Mouse (Mus musculus) kidney, postnatal 25 days (tissue): Measurements from ENCODE around the gene Taf3.

Experiments used
- DNase-seq, 2 experiments: peaks; one replicate each; pipeline ENCODE4 v3.0.0; 2021; ENCODE audit warnings: mixed read lengths in 2 of 2

Gene Taf3

GRCm38 (mm10) chr2:9875220-9875619 lies 173.2 kb downstream of the Taf3 start:
- DNase-seq, result no peak

GRCm38 (mm10) chr2:9874467-9875219 lies 173.8 kb downstream of the Taf3 start:
- DNase-seq, result peak in 1 of 2 experiments; percentile 37

DNA sequence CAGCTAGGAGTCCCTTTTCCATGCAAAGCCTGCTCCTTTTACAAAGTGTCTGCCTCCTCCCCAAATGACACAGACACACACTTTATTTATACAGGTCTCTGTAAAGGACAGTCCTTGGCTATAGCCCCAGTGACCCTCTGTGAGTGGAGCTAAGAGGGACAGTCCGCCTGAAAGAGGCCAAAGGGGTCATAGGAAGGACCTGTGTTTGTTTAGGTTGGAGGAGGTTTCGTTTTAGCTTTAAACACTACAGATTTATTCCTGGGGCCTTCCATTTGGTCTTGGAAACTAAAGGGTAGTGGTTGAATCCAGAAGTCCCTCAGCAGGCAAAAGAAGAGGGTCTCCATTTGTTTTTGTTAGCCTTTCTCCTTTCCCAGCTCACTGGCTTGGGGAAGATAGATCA lies 174.6 kb downstream of the Taf3 start:
- DNase-seq, result no peak

- DNase-seq, result no peak
Observed at GRCm38 (mm10) chr2:9872682-9873081, 175.7 kb downstream of the Taf3 start.

- DNase-seq, result no peak
Observed at GRCm38 (mm10) chr2:9871798-9872197, 176.6 kb downstream of the Taf3 start.

DNA sequence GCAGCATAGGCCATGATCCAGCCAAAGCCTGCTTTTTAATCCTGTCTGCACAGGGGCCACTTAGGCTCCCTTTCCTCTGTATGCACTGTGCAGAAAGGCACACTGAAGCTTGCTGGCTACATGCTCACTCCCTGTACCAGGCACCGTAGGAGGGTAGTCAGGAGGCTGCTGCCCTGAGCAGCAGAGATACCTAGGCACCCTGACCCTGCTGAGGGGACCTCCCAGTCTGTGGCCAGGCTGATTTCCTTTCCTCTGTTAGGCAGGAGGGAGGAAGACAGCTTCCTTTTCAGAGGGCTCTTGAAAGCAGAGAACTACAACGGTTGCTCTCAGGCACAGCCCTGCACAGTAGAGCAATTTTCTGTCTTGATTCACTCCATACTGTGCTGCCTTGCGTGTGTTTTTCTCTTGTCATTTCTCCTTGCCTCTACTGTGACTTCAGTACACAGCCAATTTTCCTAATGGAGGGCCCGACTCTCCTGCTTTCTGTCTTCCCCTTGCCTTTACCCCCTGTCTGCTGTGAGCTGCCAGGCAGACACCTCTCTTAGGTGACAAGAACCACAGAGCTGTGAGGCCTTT lies 177.2 kb downstream of the Taf3 start:
- no peak for DNase-seq

DNA sequence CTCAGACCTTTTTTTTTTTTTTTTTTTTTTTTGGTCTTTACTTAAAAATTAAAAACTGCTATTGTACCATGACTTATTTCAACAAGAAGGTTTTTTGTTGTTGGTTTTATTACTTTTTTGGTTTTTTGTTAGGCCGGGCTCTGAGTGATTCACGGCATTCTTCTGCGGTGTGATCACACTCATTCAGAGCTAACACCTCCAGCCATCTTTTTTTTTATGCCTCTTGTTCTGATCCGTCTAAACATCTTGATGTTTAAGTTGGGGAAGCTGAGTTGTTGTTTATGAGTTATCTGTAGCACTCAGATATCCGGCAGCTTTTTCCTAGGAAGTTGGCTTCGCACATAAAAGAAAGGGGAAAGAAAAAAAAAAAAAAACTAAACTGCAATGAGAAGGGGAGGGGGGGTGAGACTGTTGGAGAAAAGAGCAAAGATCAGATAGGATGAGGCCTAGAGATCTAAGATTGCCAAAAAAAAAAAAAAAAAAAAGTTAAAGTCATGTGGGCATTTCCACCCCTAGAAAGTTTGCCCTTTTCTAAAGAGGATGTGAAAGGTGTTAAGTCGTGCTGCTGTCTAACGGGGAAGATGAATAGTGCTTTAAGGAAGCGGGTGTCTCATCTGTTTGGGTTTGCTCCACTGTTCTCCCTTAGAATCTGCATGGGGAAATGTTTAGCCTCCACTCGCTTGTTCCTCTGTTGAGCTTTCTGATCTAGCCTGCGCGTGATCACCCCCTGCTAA lies 181.1 kb downstream of the Taf3 start:
- DNase-seq, result no peak
